Mouse (Mus musculus) intestine, postnatal 0 days (tissue): ENCODE measurements at regions not wholly inside any gene's neighbourhood (a gene's known extent, or its start where the extent isn't known, plus 50 kb on each side); places are given as distances from the start of the nearest gene placed in this dataset.

ENCODE experiments used
- ATAC-seq: fragments of 200-750 bp; cut with Nextera tagmentation; 2 replicates; pipeline ENCODE4 v1.8.0; 2017; ENCODE audit warnings: mild to moderate bottlenecking, moderate TSS enrichment, moderate library complexity
- H3K27ac ChIP-seq: fragments of 300-500 bp; sonication (generic); 2 replicates; pipeline ENCODE4 v1.5.1; 2014; ENCODE audit warnings: mild to moderate bottlenecking, low read depth, low read length, moderate library complexity
- H3K27me3 ChIP-seq: fragments of 300-500 bp; sonication (generic); replicated peaks from 2 replicates; pipeline ENCODE4 v1.6.1; 2014; ENCODE audit warnings: low read length, mixed read lengths; ENCODE audit not compliant: control insufficient read depth, insufficient read depth
- H3K36me3 ChIP-seq: fragments of 300-500 bp; sonication (generic); 2 replicates; pipeline ENCODE4 v1.6.1; 2014; ENCODE audit warnings: mild to moderate bottlenecking, moderate library complexity; ENCODE audit not compliant: control insufficient read depth, insufficient read depth
- H3K4me1 ChIP-seq: fragments of 300-500 bp; sonication (generic); replicated peaks from 2 replicates; pipeline ENCODE4 v1.6.1; 2014; ENCODE audit warnings: antibody characterized with exemption, low read length, mixed read lengths; ENCODE audit not compliant: control insufficient read depth, insufficient read depth
- H3K4me2 ChIP-seq: fragments of 300-500 bp; sonication (generic); replicated peaks from 2 replicates; pipeline ENCODE4 v1.6.1; 2014; ENCODE audit warnings: low read depth, mild to moderate bottlenecking, moderate library complexity
- H3K4me3 ChIP-seq: fragments of 300-500 bp; sonication (generic); 2 replicates; pipeline ENCODE4 v1.5.1; 2014; ENCODE audit warnings: low read depth, low read length
- H3K9ac ChIP-seq: fragments of 300-500 bp; sonication (generic); 2 replicates; pipeline ENCODE4 v1.6.1; 2014; ENCODE audit warnings: mild to moderate bottlenecking, low read depth, low read length
- H3K9me3 ChIP-seq: fragments of 300-500 bp; sonication (generic); 2 replicates; pipeline ENCODE4 v1.6.1; 2016; ENCODE audit warnings: mixed run types; ENCODE audit not compliant: control insufficient read depth
- CTCF ChIP-seq: sonication (generic); IDR thresholded peaks from 2 replicates; pipeline ENCODE4 v1.5.1; 2016; ENCODE audit warnings: low read depth, mild to moderate bottlenecking, control low read depth, antibody characterized with exemption, moderate library complexity
- WGBS: fragments of 180-500 bp; shearing (Covaris S2); extraction: QIAGEN DNeasy Blood & Tissue Kit; methylation state at CpG from one replicate; pipeline ENCODE4 v1.1.7; 2014; 5-methylcytosine and 5-hydroxymethylcytosine counted together

- Histone ChIP-seq H3K9me3 (no peaks in the 10 kb centered on the region), H3K4me2 (no peak overlapping the region), H3K27me3 (no peaks in the 10 kb centered on the region), H3K9ac (no peak overlapping the region), H3K27ac (no peak overlapping the region), H3K4me3 (no peak overlapping the region), H3K36me3 (no peaks in the 10 kb centered on the region), H3K4me1 (no peaks in the 10 kb centered on the region)
- no peak for TF ChIP-seq CTCF
- ATAC-seq = no peak
- 79% methylated on average over 8 of the region's 8 CpGs for WGBS
Measured at GRCm38 (mm10) chr9:71364047-71364665, 121.6 kb downstream of the Polr2m start.

GRCm38 (mm10) chr9:71362401-71362800, 123.3 kb downstream of the Polr2m start:
- no peaks in the 10 kb centered on the region for H3K27me3 ChIP-seq
- H3K36me3 ChIP-seq = no peaks in the 10 kb centered on the region
- no peak overlapping the region for H3K27ac ChIP-seq
- no peak overlapping the region for H3K4me3 ChIP-seq
- ATAC-seq = no peak
- H3K4me1 ChIP-seq = no peaks in the 10 kb centered on the region
- H3K4me2 ChIP-seq = no peak overlapping the region
- no peaks in the 10 kb centered on the region for H3K9me3 ChIP-seq
- H3K9ac ChIP-seq = no peak overlapping the region
- TF ChIP-seq CTCF = peak; percentile 37

DNA sequence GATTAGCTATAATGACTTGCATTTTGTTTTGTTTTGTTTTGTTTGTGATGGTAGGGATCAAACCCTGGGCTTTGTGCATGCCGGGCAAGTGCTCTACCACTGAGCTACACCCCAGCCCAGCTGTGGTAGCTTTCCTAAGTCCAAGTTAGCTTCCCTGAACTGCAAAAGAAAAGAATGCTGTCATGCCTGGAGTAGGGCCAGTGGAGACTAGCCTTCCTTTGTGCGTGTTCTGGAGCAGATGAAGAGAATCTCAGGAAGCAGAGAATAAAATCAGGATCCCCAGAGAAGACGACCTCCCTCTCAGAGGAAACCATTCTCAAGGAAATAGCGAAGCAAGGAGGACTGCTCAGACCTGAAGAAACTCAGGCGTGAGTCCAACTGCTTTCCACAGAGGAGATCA, 123.8 kb downstream of the Polr2m start:
- Histone ChIP-seq H3K9ac (no peak overlapping the region), H3K36me3 (no peaks in the 10 kb centered on the region), H3K4me1 (no peaks in the 10 kb centered on the region), H3K27ac (no peak overlapping the region), H3K27me3 (no peaks in the 10 kb centered on the region), H3K4me2 (no peak overlapping the region), H3K9me3 (no peaks in the 10 kb centered on the region), H3K4me3 (no peak overlapping the region)
- 81% methylated on average over 5 of the region's 5 CpGs for WGBS
- no peak for ATAC-seq
- TF ChIP-seq CTCF = no peak

DNA sequence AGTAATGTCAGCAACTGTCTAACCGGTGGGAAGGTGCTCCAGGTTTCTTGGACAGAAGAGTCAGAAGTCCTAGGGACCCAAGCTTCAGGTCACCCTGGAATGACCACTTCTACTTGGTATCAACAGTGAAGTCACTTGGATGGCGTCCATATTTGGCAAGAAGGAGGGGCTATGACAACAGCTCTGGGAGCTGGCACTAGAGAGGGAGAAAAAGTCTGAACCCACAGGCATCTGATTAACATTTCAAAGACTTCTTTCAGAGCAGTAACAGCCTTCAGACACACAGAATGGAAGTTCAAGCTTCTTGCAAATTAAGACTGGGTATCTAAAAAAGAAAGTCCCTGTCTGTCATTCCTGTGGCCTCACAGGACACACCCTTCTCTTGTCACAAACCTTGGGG, 124.4 kb downstream of the Polr2m start:
- no peak for TF ChIP-seq CTCF
- H3K9ac ChIP-seq = no peak overlapping the region
- no peak for ATAC-seq
- no peaks in the 10 kb centered on the region for H3K9me3 ChIP-seq
- H3K4me1 ChIP-seq = no peaks in the 10 kb centered on the region
- H3K36me3 ChIP-seq = no peaks in the 10 kb centered on the region
- WGBS = 83% methylated on average over 2 of the region's 2 CpGs
- no peaks in the 10 kb centered on the region for H3K27me3 ChIP-seq
- no peak overlapping the region for H3K4me2 ChIP-seq
- no peak overlapping the region for H3K4me3 ChIP-seq
- H3K27ac ChIP-seq = no peak overlapping the region

DNA sequence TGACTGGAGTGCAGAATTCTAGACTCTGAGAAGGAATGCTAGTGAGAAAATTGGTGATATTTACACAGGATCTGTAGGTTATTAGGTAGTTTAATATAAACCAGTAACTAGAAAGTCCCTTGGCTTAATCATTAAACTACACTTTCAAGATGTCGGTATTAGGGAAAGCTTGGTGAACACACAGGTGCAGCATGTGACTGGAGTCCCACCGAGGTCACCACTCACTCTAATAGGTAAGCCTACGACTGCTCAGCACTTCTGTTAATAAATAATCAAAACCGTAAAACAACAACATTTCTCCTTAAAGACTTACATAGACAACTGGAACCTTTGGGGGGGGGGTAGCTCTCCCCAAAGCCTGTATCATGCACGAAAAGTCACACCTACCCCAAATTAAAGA, 125.1 kb downstream of the Polr2m start:
- WGBS = 44% methylated on average over 5 of the region's 5 CpGs
- no peak for ATAC-seq
- no peak overlapping the region for H3K27ac ChIP-seq
- no peaks in the 10 kb centered on the region for H3K4me1 ChIP-seq
- H3K27me3 ChIP-seq = no peaks in the 10 kb centered on the region
- no peaks in the 10 kb centered on the region for H3K9me3 ChIP-seq
- H3K36me3 ChIP-seq = no peaks in the 10 kb centered on the region
- no peak overlapping the region for H3K4me3 ChIP-seq
- TF ChIP-seq CTCF = no peak
- H3K9ac ChIP-seq = no peak overlapping the region
- H3K4me2 ChIP-seq = no peak overlapping the region

DNA sequence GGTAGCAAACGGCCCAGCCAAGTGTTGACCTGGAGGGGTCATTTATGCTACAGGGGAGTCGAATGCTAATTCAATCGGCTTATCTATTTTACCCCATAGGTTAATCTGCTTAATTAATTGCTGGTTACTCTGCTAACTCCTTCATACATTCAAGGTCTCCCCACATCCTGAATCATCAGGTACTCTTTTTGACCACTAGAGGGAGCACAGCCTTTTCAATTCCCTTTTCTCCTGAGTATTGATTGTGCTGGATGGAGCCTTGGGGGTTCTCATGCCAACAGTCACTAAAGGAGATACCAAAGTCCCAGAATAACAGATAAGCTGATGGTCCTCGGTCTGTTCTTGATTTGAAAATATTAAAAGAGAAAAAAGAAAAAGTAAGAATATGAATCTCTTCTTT, 126.8 kb downstream of the Polr2m start:
- H3K4me2 ChIP-seq = no peak overlapping the region
- H3K9ac ChIP-seq = no peak overlapping the region
- 26% methylated on average over 4 of the region's 4 CpGs for WGBS
- no peaks in the 10 kb centered on the region for H3K36me3 ChIP-seq
- H3K27me3 ChIP-seq = no peaks in the 10 kb centered on the region
- TF ChIP-seq CTCF = peak; percentile 86
- ATAC-seq = no peak
- no peak overlapping the region for H3K4me3 ChIP-seq
- H3K9me3 ChIP-seq = no peaks in the 10 kb centered on the region
- no peaks in the 10 kb centered on the region for H3K4me1 ChIP-seq
- no peak overlapping the region for H3K27ac ChIP-seq

DNA sequence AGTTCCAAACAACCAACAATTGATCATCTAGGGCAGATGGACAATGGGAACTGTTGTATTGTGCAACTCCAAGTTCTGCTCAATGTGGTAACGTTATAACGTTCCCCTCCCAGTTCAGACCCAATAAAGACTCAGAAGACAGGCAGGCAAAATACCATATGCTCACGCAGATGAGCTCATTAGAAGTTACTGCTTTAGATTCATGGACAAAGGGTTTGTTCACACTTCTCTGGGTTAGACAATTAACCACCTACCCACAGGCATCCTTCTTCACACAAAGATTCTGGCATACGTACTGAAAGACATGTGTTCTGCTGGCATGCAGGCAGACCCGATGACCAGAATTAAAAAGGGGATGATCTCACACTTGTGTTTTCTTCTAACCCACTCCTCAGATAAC, 130.0 kb downstream of the Polr2m start:
- no peak for ATAC-seq
- TF ChIP-seq CTCF = no peak
- H3K27ac ChIP-seq = no peak overlapping the region
- no peak overlapping the region for H3K4me3 ChIP-seq
- no peak overlapping the region for H3K4me2 ChIP-seq
- H3K27me3 ChIP-seq = no peaks in the 10 kb centered on the region
- H3K36me3 ChIP-seq = no peaks in the 10 kb centered on the region
- no peaks in the 10 kb centered on the region for H3K4me1 ChIP-seq
- no peak overlapping the region for H3K9ac ChIP-seq
- 79% methylated on average over 5 of the region's 5 CpGs for WGBS
- H3K9me3 ChIP-seq = no peaks in the 10 kb centered on the region
